Mouse (Mus musculus): Measurements from ENCODE around the gene Arhgap21. TPM values are rescaled to one million over a fixed set of nuclear protein-coding genes. Genes with fewer than 3 reads are reported as not detected.

The Arhgap21 gene
- polyA plus RNA-seq, 1 experiment from 2014 or later: 14.8 TPM

DNA sequence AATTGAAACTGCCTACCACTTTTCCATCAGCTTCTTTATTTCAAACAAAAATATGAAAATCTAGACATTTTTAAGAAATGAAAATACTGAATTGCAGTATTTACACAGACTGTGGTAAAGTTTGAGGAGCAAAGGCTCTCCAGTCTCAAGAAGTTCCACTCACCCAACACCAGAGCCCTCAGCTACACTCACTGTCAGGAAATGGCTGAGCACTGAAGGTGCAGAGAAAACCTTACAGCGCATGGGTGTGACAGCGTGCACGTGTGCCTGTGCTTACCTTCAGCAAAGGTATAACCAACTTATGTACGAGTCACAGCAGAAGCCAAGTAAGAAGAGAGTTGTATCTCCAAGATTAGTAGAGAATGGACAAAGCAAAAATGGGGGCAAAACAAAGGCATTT lies 66.8 kb downstream of the Arhgap21 start:
- Histone ChIP-seq H3K4me1 (ENCODE audit: control insufficient read depth, insufficient read depth, low read length) (peaks cover 9% of the 10 kb centered on the region), H3K36me3 (ENCODE audit: control insufficient read depth, insufficient read depth) (0 out of 2 replicates have a peak, but pooled peaks cover 2% of the 10 kb centered on the region), H3K27me3 (ENCODE audit: control insufficient read depth, insufficient read depth, low read length) (no peaks in the 10 kb centered on the region), H3K9ac (ENCODE audit: low read length) (no peak overlapping the region), H3K9me3 (replicated peaks; ENCODE audit: control insufficient read depth, low read length) (no peaks in the 10 kb centered on the region), H3K4me3 (ENCODE audit: low read length) (no peak overlapping the region), H3K4me2 (ENCODE audit: low read depth, low read length) (no peak overlapping the region), H3K27ac (ENCODE audit: low read length) (no peak overlapping the region)
- WGBS: 90% methylated on average over 4 of the region's 4 CpGs
- ATAC-seq (replicated peaks; ENCODE audit: extremely low read depth, insufficient read depth, low FRiP score): no peak

GRCm38 (mm10) chr2:20899301-20899700 lies 69.4 kb downstream of the Arhgap21 start:
- peak overlapping the region; percentile 60 for H3K4me2 ChIP-seq (ENCODE audit: low read depth, low read length)
- H3K4me1 ChIP-seq (ENCODE audit: control insufficient read depth, insufficient read depth, low read length): peaks cover 9% of the 10 kb centered on the region
- H3K36me3 ChIP-seq (ENCODE audit: control insufficient read depth, insufficient read depth): 0 out of 2 replicates have a peak, but pooled peaks cover 2% of the 10 kb centered on the region
- ATAC-seq (replicated peaks; ENCODE audit: extremely low read depth, insufficient read depth, low FRiP score): peak; percentile 70
- H3K27me3 ChIP-seq (ENCODE audit: control insufficient read depth, insufficient read depth, low read length): no peaks in the 10 kb centered on the region
- H3K9ac ChIP-seq (ENCODE audit: low read length): peak overlapping the region; percentile 41; the same call in 1 of the 2 replicates
- no peaks in the 10 kb centered on the region for H3K9me3 ChIP-seq (replicated peaks; ENCODE audit: control insufficient read depth, low read length)
- H3K4me3 ChIP-seq (ENCODE audit: low read length): peak overlapping the region; percentile 26; the same call in 1 of the 2 replicates
- peak overlapping the region; percentile 53 for H3K27ac ChIP-seq (ENCODE audit: low read length)
- WGBS: 21% methylated on average over 9 of the region's 9 CpGs

DNA sequence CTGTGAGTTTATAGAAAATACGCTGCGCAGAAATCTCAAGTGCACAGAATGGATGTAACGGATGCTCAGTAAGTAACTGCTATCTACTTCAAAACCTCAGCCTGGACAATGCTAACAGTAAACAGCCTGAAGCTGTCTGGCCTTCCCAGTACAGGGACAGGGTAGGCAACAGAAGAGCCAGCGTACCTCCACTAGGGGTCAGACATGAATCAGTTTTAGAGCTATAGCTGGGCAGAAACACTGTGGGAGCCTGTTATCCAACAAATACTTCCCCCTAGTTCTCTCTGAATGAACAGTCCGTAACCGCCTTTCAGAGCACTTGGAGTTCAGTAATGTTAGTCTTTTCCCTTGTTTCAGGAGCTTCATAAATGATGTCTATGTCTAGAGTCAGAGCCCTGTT lies 70.0 kb downstream of the Arhgap21 start:
- no peak overlapping the region for H3K9ac ChIP-seq (ENCODE audit: low read length)
- no peaks in the 10 kb centered on the region for H3K9me3 ChIP-seq (replicated peaks; ENCODE audit: control insufficient read depth, low read length)
- peaks cover 13% of the 10 kb centered on the region for H3K4me1 ChIP-seq (ENCODE audit: control insufficient read depth, insufficient read depth, low read length)
- H3K4me2 ChIP-seq (ENCODE audit: low read depth, low read length): peak overlapping the region; percentile 60; the same call in 1 of the 2 replicates
- H3K36me3 ChIP-seq (ENCODE audit: control insufficient read depth, insufficient read depth): 0 out of 2 replicates have a peak, but pooled peaks cover 2% of the 10 kb centered on the region
- no peak overlapping the region for H3K4me3 ChIP-seq (ENCODE audit: low read length)
- peak; percentile 90 for ATAC-seq (replicated peaks; ENCODE audit: extremely low read depth, insufficient read depth, low FRiP score)
- H3K27me3 ChIP-seq (ENCODE audit: control insufficient read depth, insufficient read depth, low read length): no peaks in the 10 kb centered on the region
- peak overlapping the region; percentile 37; the same call in 1 of the 2 replicates for H3K27ac ChIP-seq (ENCODE audit: low read length)
- 27% methylated on average over 6 of the region's 6 CpGs for WGBS

- H3K36me3 ChIP-seq (ENCODE audit: control insufficient read depth, insufficient read depth): no peaks in the 10 kb centered on the region
- WGBS: 79% methylated on average over 5 of the region's 5 CpGs
- no peak overlapping the region for H3K27ac ChIP-seq (ENCODE audit: low read length)
Observed at GRCm38 (mm10) chr2:20896446-20896845, 72.2 kb downstream of the Arhgap21 start.

GRCm38 (mm10) chr2:20894100-20894690 lies 74.5 kb downstream of the Arhgap21 start:
- Histone ChIP-seq H3K9ac (ENCODE audit: low read length) (no peak overlapping the region), H3K4me3 (ENCODE audit: low read length) (no peak overlapping the region), H3K9me3 (replicated peaks; ENCODE audit: control insufficient read depth, low read length) (no peaks in the 10 kb centered on the region), H3K36me3 (ENCODE audit: control insufficient read depth, insufficient read depth) (no peaks in the 10 kb centered on the region), H3K4me2 (ENCODE audit: low read depth, low read length) (no peak overlapping the region), H3K27me3 (ENCODE audit: control insufficient read depth, insufficient read depth, low read length) (no peaks in the 10 kb centered on the region), H3K4me1 (ENCODE audit: control insufficient read depth, insufficient read depth, low read length) (peaks cover 7% of the 10 kb centered on the region), H3K27ac (ENCODE audit: low read length) (no peak overlapping the region)
- peak; percentile 65 for ATAC-seq (replicated peaks; ENCODE audit: extremely low read depth, insufficient read depth, low FRiP score)
- WGBS: 36% methylated on average over 5 of the region's 5 CpGs

More at GRCm38 (mm10) chr2:20896446-20896845, 72.2 kb downstream of the Arhgap21 start:
- H3K4me3 ChIP-seq (ENCODE audit: low read length): no peak overlapping the region
- no peak overlapping the region for H3K9ac ChIP-seq (ENCODE audit: low read length)
- no peak for ATAC-seq (replicated peaks; ENCODE audit: extremely low read depth, insufficient read depth, low FRiP score)
- peaks cover 13% of the 10 kb centered on the region for H3K4me1 ChIP-seq (ENCODE audit: control insufficient read depth, insufficient read depth, low read length)
- H3K27me3 ChIP-seq (ENCODE audit: control insufficient read depth, insufficient read depth, low read length): no peaks in the 10 kb centered on the region
- H3K9me3 ChIP-seq (replicated peaks; ENCODE audit: control insufficient read depth, low read length): no peaks in the 10 kb centered on the region
- no peak overlapping the region for H3K4me2 ChIP-seq (ENCODE audit: low read depth, low read length)

DNA sequence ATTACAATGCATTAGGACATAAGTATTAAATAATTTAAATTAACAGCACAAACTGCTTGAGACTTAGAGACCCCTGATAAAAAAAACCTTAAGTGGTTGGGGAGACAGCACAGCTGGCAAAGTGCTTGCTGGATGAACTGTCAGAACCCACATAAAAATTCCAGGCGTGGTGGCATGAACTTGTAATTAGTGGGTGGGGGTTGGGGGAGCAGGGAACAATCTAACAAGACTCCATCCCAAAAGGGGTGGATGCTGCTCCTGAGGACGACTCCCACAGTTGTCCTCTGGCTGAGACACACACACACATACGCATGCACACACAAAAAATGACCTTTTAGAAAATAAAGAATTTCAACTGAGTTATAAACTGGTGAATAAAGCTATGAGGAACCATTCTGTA lies 79.9 kb downstream of the Arhgap21 start:
- H3K4me2 ChIP-seq (ENCODE audit: low read depth, low read length): no peak overlapping the region
- H3K4me3 ChIP-seq (ENCODE audit: low read length): no peak overlapping the region
- no peaks in the 10 kb centered on the region for H3K27me3 ChIP-seq (ENCODE audit: control insufficient read depth, insufficient read depth, low read length)
- no peak overlapping the region for H3K9ac ChIP-seq (ENCODE audit: low read length)
- H3K36me3 ChIP-seq (ENCODE audit: control insufficient read depth, insufficient read depth): peaks cover 7% of the 10 kb centered on the region; the same call in 1 of the 2 replicates
- no peak for ATAC-seq (replicated peaks; ENCODE audit: extremely low read depth, insufficient read depth, low FRiP score)
- 60% methylated on average over 3 of the region's 3 CpGs for WGBS
- H3K4me1 ChIP-seq (ENCODE audit: control insufficient read depth, insufficient read depth, low read length): 0 out of 2 replicates have a peak, but pooled peaks cover 3% of the 10 kb centered on the region
- no peak overlapping the region for H3K27ac ChIP-seq (ENCODE audit: low read length)
- H3K9me3 ChIP-seq (replicated peaks; ENCODE audit: control insufficient read depth, low read length): no peaks in the 10 kb centered on the region

DNA sequence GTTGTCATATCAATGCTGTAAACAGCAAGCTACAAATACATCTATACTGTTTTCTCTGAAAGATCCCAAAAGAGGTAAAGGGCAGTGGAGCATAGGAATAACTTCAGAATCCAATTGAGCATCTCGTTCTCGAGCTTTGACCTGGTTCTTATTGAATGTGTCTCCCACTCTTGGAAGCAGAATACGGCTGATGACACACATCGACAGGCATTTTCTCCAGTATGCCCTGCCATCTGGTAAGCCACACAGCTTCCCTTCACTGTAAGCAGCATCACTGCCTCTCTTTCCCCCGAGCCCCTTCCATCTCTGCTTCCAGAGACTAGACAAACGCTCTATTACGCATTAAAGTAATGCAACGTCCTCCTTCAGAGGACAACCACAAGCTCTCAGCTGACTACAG lies 85.4 kb downstream of the Arhgap21 start:
- 0 out of 2 replicates have a peak, but pooled peaks cover 3% of the 10 kb centered on the region for H3K4me1 ChIP-seq (ENCODE audit: control insufficient read depth, insufficient read depth, low read length)
- peaks cover 34% of the 10 kb centered on the region for H3K36me3 ChIP-seq (ENCODE audit: control insufficient read depth, insufficient read depth)
- no peak overlapping the region for H3K4me3 ChIP-seq (ENCODE audit: low read length)
- no peaks in the 10 kb centered on the region for H3K9me3 ChIP-seq (replicated peaks; ENCODE audit: control insufficient read depth, low read length)
- ATAC-seq (replicated peaks; ENCODE audit: extremely low read depth, insufficient read depth, low FRiP score): no peak
- H3K27me3 ChIP-seq (ENCODE audit: control insufficient read depth, insufficient read depth, low read length): no peaks in the 10 kb centered on the region
- no peak overlapping the region for H3K9ac ChIP-seq (ENCODE audit: low read length)
- H3K4me2 ChIP-seq (ENCODE audit: low read depth, low read length): no peak overlapping the region
- no peak overlapping the region for H3K27ac ChIP-seq (ENCODE audit: low read length)
- WGBS: 66% methylated on average over 8 of the region's 8 CpGs

DNA sequence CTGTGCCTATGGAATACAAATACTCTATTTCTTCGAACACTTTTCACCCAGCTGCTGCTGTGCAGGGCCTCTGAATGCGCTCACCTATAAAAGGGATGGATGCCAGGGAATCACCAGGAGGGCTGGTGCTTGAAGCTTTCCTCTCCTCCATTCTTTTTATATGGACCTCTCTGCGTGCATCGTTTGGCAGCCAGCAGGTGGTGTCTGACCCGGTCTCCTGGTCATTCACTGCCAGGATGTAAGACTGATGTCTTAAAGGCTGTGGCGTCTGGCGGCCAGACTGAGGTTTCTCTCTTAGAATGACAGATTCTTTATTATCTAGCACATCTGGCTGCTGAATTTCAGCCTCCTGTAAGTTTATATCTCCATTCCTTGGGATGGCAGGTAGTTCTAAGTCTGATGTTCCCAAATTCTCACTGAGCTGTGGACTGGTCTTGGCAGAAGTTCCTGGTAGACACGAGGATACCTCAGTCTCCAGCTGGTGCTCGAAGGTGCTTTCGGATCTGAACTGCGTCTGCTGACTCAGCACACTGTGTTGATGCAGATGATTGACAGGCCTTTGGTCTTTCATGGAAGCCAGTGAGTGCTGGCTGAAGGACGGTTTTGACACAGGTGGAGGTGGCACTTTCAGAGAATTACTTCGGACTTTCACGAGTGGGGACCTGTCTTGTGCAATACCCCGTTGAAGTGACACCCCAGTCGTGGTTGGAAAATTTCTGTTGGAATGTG lies 88.6 kb downstream of the Arhgap21 start:
- ATAC-seq (replicated peaks; ENCODE audit: extremely low read depth, insufficient read depth, low FRiP score): no peak
- WGBS: 85% methylated on average over 16 of the region's 16 CpGs
- peaks cover 31% of the 10 kb centered on the region for H3K36me3 ChIP-seq (ENCODE audit: control insufficient read depth, insufficient read depth)
- no peak overlapping the region for H3K9ac ChIP-seq (ENCODE audit: low read length)
- H3K27ac ChIP-seq (ENCODE audit: low read length): no peak overlapping the region
- no peak overlapping the region for H3K4me3 ChIP-seq (ENCODE audit: low read length)
- 0 out of 2 replicates have a peak, but pooled peaks cover 3% of the 10 kb centered on the region for H3K4me1 ChIP-seq (ENCODE audit: control insufficient read depth, insufficient read depth, low read length)
- H3K9me3 ChIP-seq (replicated peaks; ENCODE audit: control insufficient read depth, low read length): no peaks in the 10 kb centered on the region
- H3K27me3 ChIP-seq (ENCODE audit: control insufficient read depth, insufficient read depth, low read length): no peaks in the 10 kb centered on the region
- no peak overlapping the region for H3K4me2 ChIP-seq (ENCODE audit: low read depth, low read length)

DNA sequence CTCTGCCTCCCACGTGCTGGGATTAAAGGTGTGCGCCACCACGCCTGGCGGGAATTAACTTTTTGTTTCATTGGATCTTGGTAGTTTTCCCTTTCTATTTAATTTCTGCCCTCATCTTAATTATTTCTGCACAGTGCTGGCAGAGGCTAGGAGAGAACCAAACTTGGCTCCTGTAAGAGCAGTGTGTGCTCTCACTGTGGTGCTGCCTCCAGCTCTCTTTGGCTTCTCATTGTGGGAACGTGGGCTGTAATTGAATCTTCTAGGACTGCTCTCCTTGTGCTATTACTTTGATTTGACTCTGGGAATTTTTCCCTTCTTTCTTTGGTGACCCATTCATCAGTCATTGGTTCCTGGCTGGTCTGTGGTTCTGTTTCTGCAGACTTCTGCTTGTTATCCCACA lies 94.1 kb downstream of the Arhgap21 start:
- 94% methylated on average over 5 of the region's 5 CpGs for WGBS
- no peak overlapping the region for H3K4me2 ChIP-seq (ENCODE audit: low read depth, low read length)
- H3K4me1 ChIP-seq (ENCODE audit: control insufficient read depth, insufficient read depth, low read length): peaks cover under 1% of the 10 kb centered on the region
- H3K36me3 ChIP-seq (ENCODE audit: control insufficient read depth, insufficient read depth): peaks cover 14% of the 10 kb centered on the region
- no peaks in the 10 kb centered on the region for H3K9me3 ChIP-seq (replicated peaks; ENCODE audit: control insufficient read depth, low read length)
- no peaks in the 10 kb centered on the region for H3K27me3 ChIP-seq (ENCODE audit: control insufficient read depth, insufficient read depth, low read length)
- no peak overlapping the region for H3K27ac ChIP-seq (ENCODE audit: low read length)
- H3K9ac ChIP-seq (ENCODE audit: low read length): no peak overlapping the region
- ATAC-seq (replicated peaks; ENCODE audit: extremely low read depth, insufficient read depth, low FRiP score): no peak
- H3K4me3 ChIP-seq (ENCODE audit: low read length): no peak overlapping the region
